Mouse (Mus musculus) spleen, embryonic (tissue): Measurements from ENCODE around the gene Map6.

Experiments used
- CTCF ChIA-PET: fragments of 350-600 bp; sonication (Branson Sonifier 250); formaldehyde crosslinking; loops from one replicate; lab custom pipeline; 2022; lab: Charles Lee

The Map6 gene

GRCm38 (mm10) chr7:99312671-99313143 is 45.5 kb downstream of the Map6 start:
- CTCF ChIA-PET: no interaction called here

DNA sequence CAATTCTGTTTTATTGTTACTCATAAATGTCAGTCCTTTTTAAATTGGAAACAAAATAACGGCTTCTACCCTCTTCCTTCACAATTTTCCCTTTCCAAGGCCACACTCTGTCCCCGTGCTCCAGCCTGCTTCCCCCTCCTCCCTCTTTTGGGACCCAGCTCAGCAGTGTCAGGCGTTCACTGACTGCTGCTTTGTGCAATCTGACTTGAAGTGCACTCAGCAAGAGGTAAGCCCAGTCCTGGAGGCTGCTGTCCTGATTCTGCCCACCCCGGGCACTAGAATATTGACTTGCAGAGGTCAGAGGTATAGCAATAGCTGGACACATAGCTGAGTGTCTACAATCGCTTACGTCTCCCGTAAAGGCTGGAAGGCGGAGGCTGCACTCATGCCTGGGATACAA is 46.0 kb downstream of the Map6 start:
- CTCF ChIA-PET: no interaction called here

DNA sequence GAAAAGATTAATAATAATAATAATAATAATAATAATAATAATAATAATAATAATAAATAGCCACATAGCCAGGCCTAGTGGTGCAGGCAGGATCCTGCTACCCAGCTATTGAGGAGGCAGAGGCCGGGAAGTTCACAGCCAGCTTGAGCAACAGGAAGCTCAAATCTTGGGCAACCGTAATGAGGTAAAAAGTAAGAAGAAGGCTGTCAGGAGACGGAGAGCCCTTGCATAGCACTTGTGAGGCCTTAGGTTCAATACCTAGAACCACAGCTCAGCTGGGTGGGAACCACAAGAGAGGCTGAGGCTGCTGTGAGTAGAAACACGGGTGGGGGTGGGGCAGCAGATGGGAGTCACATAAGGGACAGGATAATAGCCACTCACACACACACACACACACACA is 47.3 kb downstream of the Map6 start:
- CTCF ChIA-PET: no interaction called here

- CTCF ChIA-PET: no interaction called here
Measured at GRCm38 (mm10) chr7:99316207-99316606, 49.0 kb downstream of the Map6 start.

GRCm38 (mm10) chr7:99317475-99317874 is 50.2 kb downstream of the Map6 start:
- CTCF ChIA-PET: no interaction called here

- CTCF ChIA-PET: no interaction called here
Measured at GRCm38 (mm10) chr7:99320524-99320923, 53.3 kb downstream of the Map6 start.

DNA sequence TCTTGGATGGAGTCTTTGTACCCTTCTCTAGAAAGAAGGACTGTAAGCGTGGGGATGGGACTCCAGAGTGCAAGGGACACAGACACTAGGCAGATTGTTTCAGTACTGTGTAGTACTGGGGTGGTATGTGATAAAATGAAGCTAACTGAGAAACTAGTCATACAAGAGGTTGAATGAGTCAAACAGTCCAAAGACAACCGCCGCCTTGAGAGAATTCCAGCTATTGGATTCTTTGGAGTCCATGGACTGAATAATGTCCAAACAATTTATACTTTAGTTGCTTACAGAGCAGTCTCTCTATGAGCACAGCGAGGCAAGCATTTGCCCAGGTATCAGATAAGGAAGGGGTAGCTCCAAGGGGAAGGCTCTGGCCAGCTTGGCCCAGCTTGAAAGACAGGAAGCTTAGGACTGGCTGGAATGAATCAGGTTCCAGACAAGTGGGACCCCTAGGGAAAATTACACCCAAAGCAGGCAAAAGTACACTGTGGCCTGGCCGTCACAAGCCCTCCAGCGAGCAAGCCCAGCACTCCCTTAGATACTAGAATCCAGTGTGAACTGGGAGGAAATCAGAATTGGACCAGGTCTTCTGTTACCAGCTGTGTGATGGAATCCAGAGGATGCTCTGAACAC is 55.6 kb downstream of the Map6 start:
- CTCF ChIA-PET: no interaction called here

DNA sequence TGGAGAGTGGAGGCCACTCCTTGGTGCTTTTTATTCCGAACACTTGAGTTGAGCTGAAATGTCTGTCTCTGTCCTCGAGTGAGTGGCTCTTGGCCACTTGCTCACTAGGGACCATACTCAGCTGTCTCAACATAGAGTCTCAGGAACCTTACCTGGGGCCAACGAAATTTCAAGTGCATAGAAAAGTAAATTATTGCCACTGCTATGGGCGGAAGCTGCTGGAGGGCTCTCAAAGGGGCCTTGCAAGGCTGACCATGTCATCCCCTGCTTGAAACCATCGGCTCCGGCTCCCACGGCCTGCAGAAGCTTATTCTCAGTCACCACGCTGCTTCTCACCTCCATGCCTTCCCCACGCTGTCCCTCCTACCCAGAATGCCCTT is 56.1 kb downstream of the Map6 start:
- CTCF ChIA-PET: no interaction called here

- CTCF ChIA-PET: no interaction called here
Measured at GRCm38 (mm10) chr7:99324810-99325209, 57.6 kb downstream of the Map6 start.

DNA sequence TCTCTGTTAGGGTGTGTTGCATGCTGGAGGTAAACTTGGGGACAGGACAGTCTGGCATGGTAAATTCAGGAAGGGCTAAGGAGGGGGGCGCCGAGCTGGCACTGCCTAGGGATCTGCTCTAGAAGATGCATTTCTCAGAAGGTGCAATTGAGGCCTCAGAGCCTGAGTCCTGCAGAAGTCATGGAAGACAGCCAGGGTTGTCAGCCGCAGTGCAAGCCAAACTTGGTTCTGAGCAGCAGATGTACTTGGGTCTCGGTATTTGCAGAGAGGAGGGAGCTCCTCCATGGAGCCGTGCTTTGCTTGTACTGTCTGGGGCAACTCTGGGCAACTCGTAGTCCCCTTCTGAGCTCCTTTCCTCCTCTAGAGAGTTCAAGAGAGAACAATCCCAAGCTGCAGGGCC is 58.9 kb downstream of the Map6 start:
- CTCF ChIA-PET: interaction anchor here (0.6 kb wide), 1 partner anchor 64 kb away, joined by 3 read pairs; no protein-coding TSS in a partner anchor

GRCm38 (mm10) chr7:99328847-99329246 is 61.6 kb downstream of the Map6 start:
- CTCF ChIA-PET: no interaction called here

DNA sequence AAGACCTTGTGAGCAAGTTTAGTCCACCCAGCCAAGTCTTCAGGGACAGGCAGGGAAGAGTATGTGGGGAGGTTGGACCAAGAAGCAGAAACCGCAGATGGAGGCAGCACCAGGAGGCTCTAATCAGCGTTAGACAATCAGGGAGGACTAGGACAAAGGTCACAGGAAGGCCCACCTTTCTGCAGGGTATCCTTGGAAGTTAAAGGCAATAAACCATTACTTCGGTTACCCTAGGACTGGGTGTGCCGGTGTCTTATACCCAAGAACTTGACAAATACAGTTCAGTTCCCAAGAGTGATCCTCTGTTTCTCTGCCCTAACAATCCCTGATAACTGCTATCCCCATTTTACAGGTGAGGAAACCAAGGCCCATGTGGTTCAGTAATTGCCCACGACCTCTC is 62.8 kb downstream of the Map6 start:
- CTCF ChIA-PET: no interaction called here

DNA sequence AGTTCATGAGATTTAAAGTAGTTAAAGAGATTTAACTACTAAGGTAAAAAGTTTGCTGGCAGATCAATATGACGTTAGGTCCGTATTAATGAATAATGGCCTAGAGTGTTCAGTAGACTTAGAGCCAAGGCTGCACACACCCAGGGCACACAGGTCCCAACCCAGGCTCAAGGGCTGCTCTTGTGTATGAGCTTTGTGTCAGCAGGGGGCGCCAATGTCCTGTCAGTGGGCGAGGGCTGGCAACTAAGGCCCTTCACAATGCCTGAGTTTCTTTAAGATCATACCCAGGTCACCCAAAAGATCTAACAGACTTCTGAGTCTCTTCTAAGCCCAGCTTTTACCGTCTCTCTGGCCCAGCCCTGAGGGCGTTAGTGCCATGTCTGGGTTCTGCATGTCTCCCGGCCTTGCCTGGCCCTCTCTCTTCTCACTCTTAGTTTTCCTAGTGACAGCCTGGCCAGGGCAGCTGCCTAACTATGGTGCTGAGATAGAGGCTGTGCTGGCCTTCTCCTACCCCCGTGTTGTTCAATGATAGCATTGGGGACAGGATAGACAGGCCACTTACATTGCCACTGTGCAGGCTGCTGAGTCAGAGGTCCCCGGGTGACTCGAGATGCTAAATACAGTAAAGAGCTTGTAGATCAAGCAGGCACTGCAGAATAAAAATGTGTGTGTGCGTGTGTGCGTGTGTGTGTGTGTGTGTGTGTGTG is 65.7 kb downstream of the Map6 start:
- CTCF ChIA-PET: no interaction called here

DNA sequence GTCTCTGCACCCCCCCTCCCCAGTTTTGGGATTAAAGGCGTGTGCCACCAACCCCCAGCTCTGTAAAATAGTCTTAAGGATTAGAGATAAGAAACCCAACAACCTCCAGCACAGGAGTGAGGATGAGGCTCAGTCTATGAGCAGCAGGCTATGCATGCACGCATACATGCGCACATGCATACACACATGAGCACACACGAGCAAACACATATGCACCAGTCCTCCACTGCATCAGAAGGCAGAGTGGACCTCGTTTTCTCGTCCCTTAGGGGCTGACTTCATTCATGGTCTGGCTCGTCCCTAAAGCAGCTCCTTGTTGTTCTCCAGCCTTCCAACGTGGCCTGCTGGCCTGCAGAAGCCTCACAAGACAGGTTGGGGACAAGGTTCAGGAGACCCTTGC is 73.5 kb downstream of the Map6 start:
- CTCF ChIA-PET: no interaction called here

DNA sequence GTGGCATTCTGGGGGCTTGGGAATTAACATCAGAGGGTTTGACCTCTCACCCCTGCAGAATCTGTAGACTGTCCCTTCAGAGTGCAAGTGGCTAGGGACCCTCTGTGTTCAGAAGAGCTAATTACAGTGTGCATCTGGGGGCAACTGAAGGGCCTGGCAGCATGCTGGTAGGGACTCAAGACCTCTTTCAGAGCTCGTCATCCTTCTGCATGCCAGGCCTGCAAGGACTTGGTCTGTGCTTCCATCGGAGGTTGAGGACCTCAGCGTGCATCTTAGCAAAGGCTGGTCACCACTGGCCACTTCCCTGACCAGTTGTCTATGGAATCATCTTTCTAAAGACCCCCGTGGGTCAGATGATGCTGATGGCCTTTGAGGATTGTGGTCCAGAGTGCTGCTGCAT is 76.3 kb downstream of the Map6 start:
- CTCF ChIA-PET: interaction anchor here (0.6 kb wide), 1 partner anchor 612 kb away, joined by 3 read pairs; no protein-coding TSS in a partner anchor

DNA sequence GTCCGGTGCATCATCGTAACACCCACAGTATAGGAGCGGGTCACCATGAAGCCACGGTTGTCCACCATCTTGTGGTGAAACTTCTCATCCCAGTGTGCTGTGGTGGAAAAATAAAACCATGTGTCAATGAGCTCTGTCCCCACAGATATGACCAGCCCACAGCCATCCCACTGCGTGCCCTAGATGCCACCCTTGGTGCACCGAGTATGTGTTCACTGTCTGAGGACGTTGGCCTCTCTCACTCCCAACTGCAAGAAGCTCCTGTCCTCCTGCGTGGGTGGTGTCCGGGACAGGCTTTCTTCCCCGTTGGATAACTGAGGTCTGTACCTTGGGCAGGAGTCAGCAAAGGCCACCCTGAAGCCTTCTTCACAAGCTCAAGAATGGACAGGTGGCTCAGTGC is 80.0 kb downstream of the Map6 start:
- CTCF ChIA-PET: no interaction called here

GRCm38 (mm10) chr7:99348883-99349282 is 81.6 kb downstream of the Map6 start:
- CTCF ChIA-PET: no interaction called here

DNA sequence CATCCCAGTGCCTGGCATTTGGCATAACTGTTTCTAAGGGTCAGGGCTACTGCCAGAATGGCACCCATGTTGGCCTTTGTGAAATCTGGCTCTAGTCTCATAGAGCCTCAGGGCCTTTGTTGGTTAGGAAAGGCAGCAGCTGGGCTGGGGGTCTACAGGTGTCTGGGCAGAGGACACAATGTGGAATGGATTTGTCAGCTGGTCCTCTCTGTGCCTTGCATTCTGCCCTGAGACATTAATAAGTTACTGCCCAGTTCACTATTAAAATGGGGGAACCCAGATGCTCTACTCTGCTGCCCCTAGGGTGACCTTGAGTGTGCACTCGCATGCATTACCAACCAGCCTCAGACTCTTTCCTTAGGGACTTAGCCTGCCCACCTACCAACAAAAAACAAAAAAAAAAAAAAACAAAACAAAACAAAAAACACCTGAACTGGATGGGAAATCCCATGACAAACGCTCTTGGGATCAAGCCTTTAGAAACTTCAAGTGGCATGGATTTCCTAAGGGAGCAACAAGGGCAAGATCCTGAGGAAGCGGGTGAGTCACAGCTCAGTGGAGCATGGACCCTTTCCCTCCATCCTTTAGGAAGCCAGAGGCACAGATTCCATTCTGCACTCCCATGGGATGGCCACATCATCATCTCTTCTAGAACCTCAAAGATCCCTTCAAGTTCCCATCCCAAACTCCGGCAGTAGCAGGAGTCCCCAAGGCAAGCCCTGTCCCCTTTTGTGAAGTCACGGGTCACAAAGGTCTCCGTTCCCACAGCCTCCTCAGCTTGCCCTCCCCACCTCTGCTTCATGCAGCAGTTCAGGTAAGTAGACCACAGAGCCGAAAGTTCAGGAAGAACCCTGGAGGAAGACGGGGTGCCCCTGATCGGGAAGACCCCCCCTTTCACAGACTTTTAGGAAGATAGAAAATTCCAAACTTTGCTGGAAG is 82.8 kb downstream of the Map6 start:
- CTCF ChIA-PET: no interaction called here

DNA sequence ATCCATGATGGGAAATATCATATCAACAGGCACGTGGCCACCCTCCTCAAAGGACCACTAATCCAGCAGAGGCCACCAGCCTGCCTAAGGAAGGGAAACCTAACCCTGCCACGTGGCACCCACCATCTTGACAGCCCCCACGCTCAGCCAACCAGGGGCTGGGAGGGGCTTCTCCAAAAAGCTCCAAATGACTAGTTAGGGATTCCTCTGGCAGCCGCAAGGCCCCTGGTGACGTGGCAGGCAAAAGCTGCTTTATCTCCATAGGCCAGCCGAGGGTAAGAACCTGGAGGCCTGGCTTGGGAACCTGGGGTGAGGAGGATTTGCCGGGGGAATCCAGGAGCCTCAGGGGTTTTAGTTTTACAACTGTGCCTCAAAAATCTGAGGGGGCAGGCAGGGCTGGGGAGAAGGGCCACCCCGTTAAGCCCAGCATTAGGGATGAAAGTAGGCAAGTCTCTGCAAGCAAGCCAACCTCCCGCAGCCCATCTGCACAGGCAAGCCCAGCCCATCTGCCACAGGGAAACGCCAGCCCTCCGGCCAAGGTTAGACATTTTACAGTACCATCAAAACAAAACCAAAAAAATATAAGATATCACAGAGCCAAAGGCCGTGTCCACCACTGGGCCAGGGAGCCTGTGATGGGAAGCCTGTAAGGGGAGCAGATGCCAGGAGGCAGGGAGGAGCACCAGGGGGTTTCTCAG is 84.0 kb downstream of the Map6 start:
- CTCF ChIA-PET: no interaction called here

GRCm38 (mm10) chr7:99351802-99352517 is 84.7 kb downstream of the Map6 start:
- CTCF ChIA-PET: no interaction called here
